Mouse (Mus musculus) heart, embryonic 13.5 days (tissue): ENCODE data around the gene Trim23. TPM values are rescaled to one million over a fixed set of nuclear protein-coding genes. Genes with fewer than 3 reads are reported as not detected.

Experiments used
- ATAC-seq: fragments of 200-750 bp; cut with Nextera tagmentation; 2 replicates; pipeline ENCODE4 v1.8.0; 2017; ENCODE audit warnings: moderate TSS enrichment; ENCODE audit not compliant: insufficient number of reproducible peaks, low FRiP score, low TSS enrichment; ENCODE audit errors: extremely low read depth
- H3K27ac ChIP-seq: fragments of 300-500 bp; sonication (generic); replicated peaks from 2 replicates; pipeline ENCODE4 v1.5.1; 2015; ENCODE audit warnings: moderate library complexity, mild to moderate bottlenecking, inconsistent platforms
- H3K27me3 ChIP-seq: fragments of 300-500 bp; sonication (generic); replicated peaks from 2 replicates; pipeline ENCODE4 v1.6.1; 2015; ENCODE audit warnings: mild to moderate bottlenecking, inconsistent platforms
- H3K36me3 ChIP-seq: fragments of 300-500 bp; sonication (generic); 2 replicates; pipeline ENCODE4 v1.6.1; 2015; ENCODE audit warnings: mild to moderate bottlenecking, inconsistent platforms
- H3K4me1 ChIP-seq: fragments of 300-500 bp; sonication (generic); 2 replicates; pipeline ENCODE4 v1.6.1; 2015; ENCODE audit warnings: inconsistent platforms
- H3K4me2 ChIP-seq: fragments of 300-500 bp; sonication (generic); 2 replicates; pipeline ENCODE4 v1.6.1; 2015; ENCODE audit warnings: inconsistent platforms, mild to moderate bottlenecking, moderate library complexity
- H3K4me3 ChIP-seq: fragments of 300-500 bp; sonication (generic); 2 replicates; pipeline ENCODE4 v1.5.1; 2015; ENCODE audit warnings: moderate library complexity, mild to moderate bottlenecking, inconsistent platforms
- H3K9ac ChIP-seq: fragments of 300-500 bp; sonication (generic); 2 replicates; pipeline ENCODE4 v1.6.1; 2015; ENCODE audit warnings: inconsistent platforms, mild to moderate bottlenecking, moderate library complexity
- H3K9me3 ChIP-seq: fragments of 300-500 bp; sonication (generic); 2 replicates; pipeline ENCODE4 v1.6.1; 2016; ENCODE audit warnings: inconsistent platforms
- WGBS: fragments of 180-500 bp; shearing (Covaris S2); methylation state at CpG from one replicate; pipeline ENCODE4 v1.1.7; 2015; ENCODE audit warnings: mixed read lengths; 5-methylcytosine and 5-hydroxymethylcytosine counted together
- polyA plus RNA-seq: library from polyadenylated mRNA; unstranded; fragments of >200 nt; fragmentation: Nextera tagmentation; extraction: Ambion mirVana; gene quantifications from 2 replicates; pipeline ENCODE4 v1.2.1, GENCODE M21; 2015

The Trim23 gene
- polyA plus RNA-seq: 13.6 and 14.5 TPM in 2 replicates

DNA sequence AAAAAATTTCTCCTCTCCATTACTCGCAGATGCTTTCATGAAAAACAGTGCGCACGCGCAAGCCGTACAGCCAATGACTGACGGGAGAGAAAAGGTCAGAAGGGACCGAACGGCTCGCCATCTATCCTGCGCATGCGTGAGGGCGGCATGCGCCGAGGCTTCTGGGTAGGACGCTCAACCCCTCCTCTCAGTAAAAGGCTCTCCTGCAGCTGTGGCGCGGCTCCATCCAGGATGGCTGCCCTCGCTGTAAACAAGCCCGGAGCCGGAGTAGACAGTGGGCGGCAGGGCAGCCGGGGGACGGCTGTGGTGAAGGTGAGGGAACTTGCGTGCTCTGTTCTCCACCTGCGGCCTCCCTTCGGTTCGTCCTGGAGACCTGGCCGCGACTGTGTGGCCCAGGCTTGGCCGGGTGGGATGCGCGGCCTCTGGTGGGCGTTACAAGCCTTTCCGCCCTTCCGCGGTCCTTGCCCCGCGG, at the start of gene Trim23:
TSS of gene Trim23 (plus strand) at position 148 of the 472 bp plus-strand sequence.
- ATAC-seq: peak; percentile 99
- Histone ChIP-seq H3K9ac (peak within 1 kb of the TSS; percentile 93), H3K4me1 (peaks cover 18% of the 10 kb centered on the region), H3K27ac (peak within 1 kb of the TSS; percentile 86), H3K36me3 (peaks cover 40% of the 10 kb centered on the region), H3K4me3 (peak within 1 kb of the TSS; percentile 83), H3K27me3 (no peaks in the 10 kb centered on the region), H3K4me2 (peak within 1 kb of the TSS; percentile 83), H3K9me3 (no peaks in the 10 kb centered on the region)
- under 1% methylated on average over 38 of the region's 38 CpGs for WGBS

- ATAC-seq: no peak
Observed at GRCm38 (mm10) chr13:104132561-104132960, 46.0 kb upstream of the Trim23 start.

DNA sequence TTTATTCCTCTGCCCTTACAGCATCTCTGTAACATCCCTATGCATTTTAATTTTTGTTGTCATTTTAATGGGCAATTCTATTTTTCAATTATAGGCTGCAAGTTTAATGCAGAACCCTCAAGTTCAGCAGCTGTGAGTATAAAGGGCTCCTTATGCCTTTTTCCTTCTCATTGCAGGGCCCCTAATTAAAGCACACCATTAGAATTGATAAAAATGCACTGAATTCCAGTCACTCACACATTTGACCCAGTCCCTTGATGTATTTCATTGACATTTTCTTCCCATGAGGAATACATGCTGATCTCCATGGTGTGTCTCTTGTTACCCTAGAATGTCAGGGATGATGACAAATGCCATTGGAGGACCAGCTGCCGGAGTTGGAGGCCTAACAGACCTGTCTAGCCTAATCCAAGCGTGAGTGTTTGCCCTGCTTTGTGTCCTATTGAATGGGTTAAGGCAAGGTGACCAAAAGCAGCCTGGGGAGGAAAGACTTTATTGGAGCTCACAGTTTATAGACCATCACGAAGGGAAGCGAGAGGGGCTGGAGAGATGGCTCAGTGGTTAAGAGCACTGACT, 44.0 kb upstream of the Trim23 start:
- WGBS: 76% methylated on average over 4 of the region's 4 CpGs
- H3K9me3 ChIP-seq: no peaks in the 10 kb centered on the region
- no peak overlapping the region for H3K4me3 ChIP-seq
- no peak overlapping the region for H3K27ac ChIP-seq
- peaks cover 8% of the 10 kb centered on the region; the same call in 1 of the 2 replicates for H3K36me3 ChIP-seq
- H3K9ac ChIP-seq: no peak overlapping the region
- no peak for ATAC-seq
- no peaks in the 10 kb centered on the region for H3K27me3 ChIP-seq
- H3K4me2 ChIP-seq: no peak overlapping the region
- H3K4me1 ChIP-seq: no peaks in the 10 kb centered on the region

More at GRCm38 (mm10) chr13:104132561-104132960, 46.0 kb upstream of the Trim23 start:
- Histone ChIP-seq H3K27me3 (no peaks in the 10 kb centered on the region), H3K9me3 (no peaks in the 10 kb centered on the region), H3K4me2 (no peak overlapping the region), H3K4me1 (no peaks in the 10 kb centered on the region), H3K4me3 (no peak overlapping the region), H3K27ac (no peak overlapping the region), H3K9ac (no peak overlapping the region), H3K36me3 (peaks cover 8% of the 10 kb centered on the region; the same call in 1 of the 2 replicates)
- WGBS: 87% methylated on average over 2 of the region's 2 CpGs

GRCm38 (mm10) chr13:104139369-104140209, 39.0 kb upstream of the Trim23 start:
- H3K4me1 ChIP-seq: no peaks in the 10 kb centered on the region
- H3K9ac ChIP-seq: no peak overlapping the region
- no peaks in the 10 kb centered on the region for H3K27me3 ChIP-seq
- H3K27ac ChIP-seq: no peak overlapping the region
- H3K4me3 ChIP-seq: peak overlapping the region; percentile 14; the same call in 1 of the 2 replicates
- 39% methylated on average over 13 of the region's 13 CpGs for WGBS
- H3K9me3 ChIP-seq: no peaks in the 10 kb centered on the region
- H3K36me3 ChIP-seq: peaks cover 44% of the 10 kb centered on the region
- peak overlapping the region; percentile 51 for H3K4me2 ChIP-seq
- no peak for ATAC-seq

- Histone ChIP-seq H3K4me1 (no peaks in the 10 kb centered on the region), H3K9me3 (no peaks in the 10 kb centered on the region), H3K9ac (no peak overlapping the region), H3K36me3 (peaks cover 89% of the 10 kb centered on the region), H3K27ac (no peak overlapping the region), H3K4me2 (no peak overlapping the region), H3K4me3 (no peak overlapping the region), H3K27me3 (no peaks in the 10 kb centered on the region)
- no peak for ATAC-seq
- WGBS: 77% methylated on average over 9 of the region's 9 CpGs
Observed at GRCm38 (mm10) chr13:104144871-104145270, 33.7 kb upstream of the Trim23 start.

DNA sequence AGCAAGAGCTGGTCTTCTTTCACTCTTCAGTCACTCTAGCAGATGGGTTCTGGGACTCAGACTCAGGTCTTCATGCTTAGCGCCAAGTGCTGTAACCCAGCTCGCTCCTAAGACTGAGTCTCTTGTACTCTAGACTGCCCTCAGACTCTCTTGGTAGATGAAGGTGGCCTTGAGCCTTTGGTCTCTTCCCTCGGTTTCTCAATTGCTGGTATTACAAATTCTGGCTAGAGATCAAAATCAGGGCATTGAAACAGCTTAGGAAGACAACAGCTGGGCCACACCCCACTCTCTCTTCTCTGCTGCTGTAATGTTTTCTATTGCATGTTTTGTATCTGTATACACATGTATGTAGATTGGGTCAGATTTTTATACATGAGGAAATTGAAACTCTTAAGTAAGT, 33.0 kb upstream of the Trim23 start:
- Histone ChIP-seq H3K36me3 (peaks cover 88% of the 10 kb centered on the region), H3K27me3 (no peaks in the 10 kb centered on the region), H3K27ac (no peak overlapping the region), H3K4me2 (no peak overlapping the region), H3K4me1 (no peaks in the 10 kb centered on the region), H3K9me3 (no peaks in the 10 kb centered on the region), H3K4me3 (no peak overlapping the region), H3K9ac (no peak overlapping the region)
- WGBS: 90% methylated on average over 3 of the region's 3 CpGs
- no peak for ATAC-seq

GRCm38 (mm10) chr13:104154180-104154579, 24.4 kb upstream of the Trim23 start:
- Histone ChIP-seq H3K9me3 (no peaks in the 10 kb centered on the region), H3K27me3 (no peaks in the 10 kb centered on the region), H3K4me3 (no peak overlapping the region), H3K4me2 (no peak overlapping the region), H3K36me3 (peaks cover 65% of the 10 kb centered on the region), H3K4me1 (no peaks in the 10 kb centered on the region), H3K27ac (no peak overlapping the region), H3K9ac (no peak overlapping the region)
- ATAC-seq: no peak
- 91% methylated on average over 5 of the region's 5 CpGs for WGBS

DNA sequence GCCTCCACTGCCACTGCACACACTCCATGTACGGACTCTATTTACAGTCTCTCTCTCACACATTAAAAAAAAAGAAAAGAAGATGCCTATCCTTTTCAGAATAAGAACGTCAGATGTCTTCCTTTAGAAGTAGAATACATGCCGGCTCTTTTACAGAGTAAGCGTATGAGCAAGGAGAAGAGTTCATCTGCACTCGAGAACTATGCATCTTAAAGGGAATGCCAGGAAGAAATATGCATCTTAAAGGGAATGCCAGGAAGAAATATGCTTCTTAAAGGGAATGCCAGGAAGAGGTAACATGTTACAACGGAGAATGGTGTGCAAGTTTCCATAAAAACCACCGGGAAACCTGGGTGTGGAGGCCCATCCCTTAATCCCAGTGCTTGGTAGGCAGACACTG, 23.5 kb upstream of the Trim23 start:
- no peak for ATAC-seq
- Histone ChIP-seq H3K4me1 (no peaks in the 10 kb centered on the region), H3K4me2 (no peak overlapping the region), H3K9ac (no peak overlapping the region), H3K4me3 (no peak overlapping the region), H3K27me3 (no peaks in the 10 kb centered on the region), H3K9me3 (no peaks in the 10 kb centered on the region), H3K27ac (no peak overlapping the region), H3K36me3 (peaks cover 67% of the 10 kb centered on the region)
- 89% methylated on average over 7 of the region's 7 CpGs for WGBS

GRCm38 (mm10) chr13:104155686-104156085, 22.9 kb upstream of the Trim23 start:
- H3K9ac ChIP-seq: no peak overlapping the region
- no peak overlapping the region for H3K27ac ChIP-seq
- ATAC-seq: no peak
- no peak overlapping the region for H3K4me3 ChIP-seq
- WGBS: 71% methylated on average over 1 of the region's 1 CpGs
- H3K9me3 ChIP-seq: no peaks in the 10 kb centered on the region
- H3K27me3 ChIP-seq: no peaks in the 10 kb centered on the region
- H3K4me1 ChIP-seq: no peaks in the 10 kb centered on the region
- no peak overlapping the region for H3K4me2 ChIP-seq
- peaks cover 69% of the 10 kb centered on the region for H3K36me3 ChIP-seq

- 90% methylated on average over 5 of the region's 5 CpGs for WGBS
- no peaks in the 10 kb centered on the region for H3K27me3 ChIP-seq
- H3K4me2 ChIP-seq: no peak overlapping the region
- H3K4me3 ChIP-seq: no peak overlapping the region
- H3K9ac ChIP-seq: no peak overlapping the region
- peaks cover 44% of the 10 kb centered on the region for H3K36me3 ChIP-seq
- H3K9me3 ChIP-seq: no peaks in the 10 kb centered on the region; the same call in 1 of the 2 replicates
- no peak overlapping the region for H3K27ac ChIP-seq
- peaks cover 9% of the 10 kb centered on the region for H3K4me1 ChIP-seq
- ATAC-seq: no peak
Observed at GRCm38 (mm10) chr13:104171711-104172110, 6.9 kb upstream of the Trim23 start.

GRCm38 (mm10) chr13:104172498-104172897, 6.1 kb upstream of the Trim23 start:
- no peak overlapping the region for H3K9ac ChIP-seq
- no peak for ATAC-seq

More at GRCm38 (mm10) chr13:104172498-104172897, 6.1 kb upstream of the Trim23 start:
- Histone ChIP-seq H3K27me3 (no peaks in the 10 kb centered on the region), H3K4me2 (no peak overlapping the region), H3K4me3 (no peak overlapping the region), H3K4me1 (peaks cover 15% of the 10 kb centered on the region), H3K9me3 (no peaks in the 10 kb centered on the region; the same call in 1 of the 2 replicates), H3K27ac (no peak overlapping the region), H3K36me3 (peaks cover 37% of the 10 kb centered on the region)
